Mouse (Mus musculus): ENCODE data around the gene Vmn2r100. TPM values are rescaled to one million over a fixed set of nuclear protein-coding genes. Genes with fewer than 3 reads are reported as not detected.

The Vmn2r100 gene
- polyA plus RNA-seq (2015; fragmentation: Nextera tagmentation; extraction: Ambion mirVana) = not detected in 2 replicates

DNA sequence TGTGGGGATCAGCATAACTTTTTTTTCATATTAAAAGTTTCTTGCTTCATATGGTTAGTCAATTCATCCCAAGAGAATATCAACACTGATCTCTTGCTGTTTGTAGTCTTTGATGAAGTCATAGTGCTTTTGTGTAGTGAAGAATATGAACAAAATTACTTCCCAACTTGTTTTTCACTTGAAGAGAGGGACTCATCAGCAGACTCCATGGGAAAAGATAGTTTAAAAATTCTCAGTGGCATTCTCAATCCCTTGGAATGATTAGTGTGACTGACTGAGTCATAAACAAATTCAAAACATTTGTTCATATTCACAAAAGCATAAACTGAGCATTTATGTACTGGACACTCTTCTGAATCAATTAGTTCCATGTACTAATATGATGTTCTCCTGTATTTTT, at the start of gene Vmn2r100:
TSS of gene Vmn2r100 (plus strand) at position 301 of the 400 bp plus-strand sequence.
- no peaks in the 10 kb centered on the region for H3K36me3 ChIP-seq (ENCODE audit: control insufficient read depth, insufficient read depth, low read length)
- H3K27ac ChIP-seq (ENCODE audit: low read length) = no peak within 1 kb of the TSS
- H3K4me1 ChIP-seq (ENCODE audit: control insufficient read depth, insufficient read depth, low read length) = no peaks in the 10 kb centered on the region
- no peak within 1 kb of the TSS for H3K4me3 ChIP-seq (ENCODE audit: low read depth, low read length)
- H3K9me3 ChIP-seq (replicated peaks; ENCODE audit: control insufficient read depth, low read length, poor library complexity, severe bottlenecking) = peaks cover 3% of the 10 kb centered on the region
- H3K9ac ChIP-seq (ENCODE audit: low read depth, low read length) = no peak within 1 kb of the TSS
- ATAC-seq = no peak
- H3K4me2 ChIP-seq (ENCODE audit: low read length) = no peak within 1 kb of the TSS
- H3K27me3 ChIP-seq (ENCODE audit: control insufficient read depth, insufficient read depth, low read depth, low read length) = no peaks in the 10 kb centered on the region

- Histone ChIP-seq H3K4me3 (ENCODE audit: low read depth, low read length) (no peak overlapping the region), H3K36me3 (ENCODE audit: control insufficient read depth, insufficient read depth, low read length) (no peaks in the 10 kb centered on the region), H3K27ac (ENCODE audit: low read length) (no peak overlapping the region), H3K9ac (ENCODE audit: low read depth, low read length) (no peak overlapping the region), H3K9me3 (replicated peaks; ENCODE audit: control insufficient read depth, low read length, poor library complexity, severe bottlenecking) (peaks cover 13% of the 10 kb centered on the region), H3K27me3 (ENCODE audit: control insufficient read depth, insufficient read depth, low read depth, low read length) (no peaks in the 10 kb centered on the region), H3K4me1 (ENCODE audit: control insufficient read depth, insufficient read depth, low read length) (no peaks in the 10 kb centered on the region), H3K4me2 (ENCODE audit: low read length) (no peak overlapping the region)
- ATAC-seq = no peak
Measured at GRCm38 (mm10) chr17:19482866-19483265, 21.7 kb upstream of the Vmn2r100 start.

DNA sequence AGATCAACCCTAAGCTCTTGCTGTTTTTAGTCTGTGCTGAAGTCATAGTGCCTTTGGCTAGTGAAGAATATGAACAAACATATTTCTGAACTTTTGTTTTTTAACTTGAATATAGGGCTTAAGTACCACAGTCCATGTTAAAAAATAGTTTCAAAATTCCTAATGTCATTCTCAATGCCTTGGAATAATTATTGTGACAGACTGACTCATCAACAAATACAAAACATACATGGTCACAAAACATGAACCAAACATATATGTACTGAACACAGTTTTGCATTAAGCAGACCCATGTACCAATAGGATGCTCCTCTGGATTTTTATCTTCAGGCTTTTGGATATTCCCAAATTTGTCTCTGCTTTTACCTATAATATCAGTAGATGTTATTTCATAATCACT, 72.4 kb downstream of the Vmn2r100 start, which contains the start of gene Vmn2r101:
TSS of gene Vmn2r101 (plus strand) at position 301 of the 400 bp plus-strand sequence.
- no peaks in the 10 kb centered on the region for H3K36me3 ChIP-seq (ENCODE audit: control insufficient read depth, insufficient read depth, low read length)
- H3K4me3 ChIP-seq (ENCODE audit: low read depth, low read length) = no peak within 1 kb of the TSS
- H3K4me1 ChIP-seq (ENCODE audit: control insufficient read depth, insufficient read depth, low read length) = no peaks in the 10 kb centered on the region
- H3K4me2 ChIP-seq (ENCODE audit: low read length) = no peak within 1 kb of the TSS
- H3K27me3 ChIP-seq (ENCODE audit: control insufficient read depth, insufficient read depth, low read depth, low read length) = no peaks in the 10 kb centered on the region
- H3K27ac ChIP-seq (ENCODE audit: low read length) = no peak within 1 kb of the TSS
- H3K9ac ChIP-seq (ENCODE audit: low read depth, low read length) = no peak within 1 kb of the TSS
- H3K9me3 ChIP-seq (replicated peaks; ENCODE audit: control insufficient read depth, low read length, poor library complexity, severe bottlenecking) = peaks cover 9% of the 10 kb centered on the region; the same call in 1 of the 2 replicates
- ATAC-seq = no peak

Other genes starting within 250 kb of the Vmn2r100 start
- gene Vmn2r99, start 142.8 kb upstream of the Vmn2r100 start, polyA plus RNA-seq (2015; fragmentation: Nextera tagmentation; extraction: Ambion mirVana) = not detected in 2 replicates
- gene Vmn2r101, start 72.5 kb downstream of the Vmn2r100 start, polyA plus RNA-seq (2015; fragmentation: Nextera tagmentation; extraction: Ambion mirVana) = not detected in 2 replicates
- gene Vmn2r102, start 155.6 kb downstream of the Vmn2r100 start, polyA plus RNA-seq (2015; fragmentation: Nextera tagmentation; extraction: Ambion mirVana) = not detected in 2 replicates